Mouse (Mus musculus) olfactory bulb, adult 2 months (tissue): ENCODE data around the gene Klhl24. TPM values are rescaled to one million over a fixed set of nuclear protein-coding genes. Genes with fewer than 3 reads are reported as not detected.
"Not testable (repeated sequence)": the region's sequence is repeated elsewhere in the genome, so short reads cannot be mapped to it uniquely, and the experiment has no call there.

Experiments
- H3K27ac ChIP-seq: fragments of 200-500 bp; 2 replicates; pipeline ENCODE4 v1.5.1; 2012; ENCODE audit warnings: low read depth, low read length; ENCODE audit not compliant: insufficient read depth
- H3K4me1 ChIP-seq: fragments of 200-500 bp; 2 replicates; pipeline ENCODE4 v1.6.1; 2012; ENCODE audit warnings: low read length; ENCODE audit not compliant: control insufficient read depth, insufficient read depth
- H3K4me3 ChIP-seq: fragments of 200-500 bp; 2 replicates; pipeline ENCODE4 v1.5.1; 2012; ENCODE audit warnings: mild to moderate bottlenecking, low read depth, low read length, moderate library complexity; ENCODE audit not compliant: insufficient read depth
- CTCF ChIP-seq: fragments of 200-500 bp; IDR thresholded peaks from 2 replicates; pipeline ENCODE4 v1.5.1; 2012; ENCODE audit warnings: low read depth, mild to moderate bottlenecking, low read length, moderate library complexity; ENCODE audit not compliant: insufficient read depth
- POLR2A ChIP-seq: fragments of 200-500 bp; IDR thresholded peaks from 2 replicates; pipeline ENCODE4 v1.6.1; 2012; ENCODE audit warnings: mild to moderate bottlenecking, low read depth, low read length, moderate library complexity; ENCODE audit not compliant: insufficient read depth
- WGBS: fragments of 180-500 bp; shearing (Covaris S2); methylation state at CpG from one replicate; pipeline ENCODE4 v1.1.7; 2018; 5-methylcytosine and 5-hydroxymethylcytosine counted together
- polyA plus RNA-seq: library from polyadenylated mRNA; stranded (reverse); fragments of >200 nt; gene quantifications from 2 replicates; pipeline ENCODE4 v1.2.4, GENCODE M21; 2012; ENCODE audit warnings: low replicate concordance; ENCODE audit not compliant: missing spikeins, insufficient read depth, insufficient read length

Gene Klhl24
- polyA plus RNA-seq, 1 experiment = not detected

GRCm38 (mm10) chr16:20090921-20091575 lies 6.3 kb upstream of the Klhl24 start:
- TF ChIP-seq POLR2A (no peak), CTCF (no peak)
- Histone ChIP-seq H3K4me3 (no peak overlapping the region), H3K27ac (no peak overlapping the region), H3K4me1 (no peaks in the 10 kb centered on the region)
- WGBS = 61% methylated on average over 5 of the region's 5 CpGs

- H3K4me3 ChIP-seq = no peak overlapping the region
- TF ChIP-seq POLR2A = no peak
- TF ChIP-seq CTCF = no peak
- H3K4me1 ChIP-seq = no peaks in the 10 kb centered on the region; the same call in 1 of the 2 replicates
- WGBS = 79% methylated on average over 2 of the region's 2 CpGs
- H3K27ac ChIP-seq = no peak overlapping the region
These were observed 1.4 kb upstream of the Klhl24 start for GRCm38 (mm10) chr16:20095966-20096365.

GRCm38 (mm10) chr16:20097711-20098374 lies 501 bp downstream of the Klhl24 start:
- H3K4me1 ChIP-seq = no peaks in the 10 kb centered on the region; the same call in 1 of the 2 replicates
- TF ChIP-seq CTCF (no peak), POLR2A (no peak)
- H3K27ac ChIP-seq = peak overlapping the region; percentile 99
- peak overlapping the region; percentile 99 for H3K4me3 ChIP-seq
- WGBS = under 1% methylated on average over 61 of the region's 61 CpGs

- Histone ChIP-seq H3K27ac (peak overlapping the region; percentile 99; the same call in 1 of the 2 replicates), H3K4me1 (no peaks in the 10 kb centered on the region; the same call in 1 of the 2 replicates), H3K4me3 (peak overlapping the region; percentile 99)
- TF ChIP-seq CTCF (no peak), POLR2A (no peak)
- WGBS = 2% methylated on average over 4 of the region's 4 CpGs
These were observed 1.0 kb downstream of the Klhl24 start for GRCm38 (mm10) chr16:20098375-20098727.

- Histone ChIP-seq H3K4me1 (no peaks in the 10 kb centered on the region; the same call in 1 of the 2 replicates), H3K4me3 (no peak overlapping the region), H3K27ac (no peak overlapping the region)
- no peak for TF ChIP-seq CTCF
- TF ChIP-seq POLR2A = no peak
- 86% methylated on average over 6 of the region's 6 CpGs for WGBS
These were observed 1.7 kb downstream of the Klhl24 start for GRCm38 (mm10) chr16:20098866-20099629.

GRCm38 (mm10) chr16:20106996-20107395 lies 9.7 kb downstream of the Klhl24 start:
- Histone ChIP-seq H3K27ac (no peak overlapping the region), H3K4me3 (no peak overlapping the region), H3K4me1 (peaks cover 2% of the 10 kb centered on the region; the same call in 1 of the 2 replicates)
- 87% methylated on average over 8 of the region's 8 CpGs for WGBS
- TF ChIP-seq CTCF (no peak), POLR2A (no peak)

- TF ChIP-seq POLR2A (no peak), CTCF (no peak)
- no peak overlapping the region for H3K4me3 ChIP-seq
- WGBS = 96% methylated on average over 6 of the region's 6 CpGs
These were observed 11.6 kb downstream of the Klhl24 start for GRCm38 (mm10) chr16:20108961-20109360.

GRCm38 (mm10) chr16:20112649-20113048 lies 15.3 kb downstream of the Klhl24 start:
- H3K27ac ChIP-seq = no peak overlapping the region
- H3K4me1 ChIP-seq = no peaks in the 10 kb centered on the region
- H3K4me3 ChIP-seq = no peak overlapping the region
- 30% methylated on average over 2 of the region's 2 CpGs for WGBS
- TF ChIP-seq CTCF = no peak
- TF ChIP-seq POLR2A = no peak

More at GRCm38 (mm10) chr16:20108961-20109360, 11.6 kb downstream of the Klhl24 start:
- Histone ChIP-seq H3K4me1 (peaks cover 2% of the 10 kb centered on the region; the same call in 1 of the 2 replicates), H3K27ac (no peak overlapping the region)

- no peak for TF ChIP-seq POLR2A
- TF ChIP-seq CTCF = no peak
- H3K4me3 ChIP-seq = no peak overlapping the region
- no peak overlapping the region for H3K27ac ChIP-seq
- H3K4me1 ChIP-seq = peaks cover 3% of the 10 kb centered on the region; the same call in 1 of the 2 replicates
- 61% methylated on average over 4 of the region's 4 CpGs for WGBS
These were observed 18.7 kb downstream of the Klhl24 start for GRCm38 (mm10) chr16:20116069-20116468.

GRCm38 (mm10) chr16:20126319-20126883 lies 29.1 kb downstream of the Klhl24 start:
- not testable (repeated sequence) for H3K4me3 ChIP-seq
- WGBS = 89% methylated on average over 10 of the region's 10 CpGs

More at GRCm38 (mm10) chr16:20126319-20126883, 29.1 kb downstream of the Klhl24 start:
- H3K4me1 ChIP-seq, H3K27ac ChIP-seq: not testable (repeated sequence)
